Mouse (Mus musculus): ENCODE measurements around the gene Scgb2b24.

The Scgb2b24 gene

DNA sequence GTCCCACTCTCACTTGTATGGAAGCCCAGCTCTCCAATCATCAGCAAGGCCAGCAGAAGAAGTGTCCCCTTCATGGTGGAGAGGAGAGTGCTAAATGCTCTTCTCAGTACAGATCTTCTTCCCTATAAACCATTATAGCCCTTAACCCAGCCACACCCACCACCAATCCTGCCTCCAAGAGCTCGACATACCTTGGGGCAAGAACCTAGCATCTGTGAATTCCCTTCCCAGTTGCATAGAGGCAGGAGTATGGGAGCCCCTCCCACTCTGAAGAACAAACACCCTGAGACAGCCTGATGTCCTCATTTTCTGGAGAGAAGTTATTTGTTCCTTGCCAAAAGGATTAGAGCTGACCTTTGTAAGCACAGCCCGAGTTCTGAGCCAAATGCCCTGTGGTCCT is at the start of gene Scgb2b24:
TSS of gene Scgb2b24 (minus strand) at position 101 of the 400 bp plus-strand sequence.
- DNase-seq (ENCODE audit: extremely low spot score, low read depth, low spot score) = no peak

DNA sequence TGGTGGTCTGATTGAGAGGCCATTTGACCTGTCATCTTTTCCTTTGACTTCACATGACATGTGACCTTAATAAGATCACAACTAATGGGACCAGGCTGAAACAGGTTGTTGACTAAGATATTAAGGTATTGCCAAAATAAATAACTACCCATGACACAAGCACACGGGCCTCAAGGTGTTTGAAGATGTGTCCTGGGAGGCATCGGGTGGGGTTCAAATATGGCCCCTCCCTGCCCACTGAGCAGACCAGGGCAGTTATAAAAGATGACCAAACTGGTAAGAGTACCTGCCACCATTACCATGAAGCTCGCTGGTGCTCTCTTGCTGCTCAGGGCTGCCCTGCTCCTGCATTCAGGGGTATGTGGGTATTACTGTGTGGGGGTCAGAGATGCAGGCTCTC is 4.4 kb upstream of the Scgb2b24 start, which contains the start of gene Scgb1b24:
TSS of gene Scgb1b24 (plus strand) at position 301 of the 400 bp plus-strand sequence.
- DNase-seq (ENCODE audit: extremely low spot score, low read depth, low spot score) = no peak

DNA sequence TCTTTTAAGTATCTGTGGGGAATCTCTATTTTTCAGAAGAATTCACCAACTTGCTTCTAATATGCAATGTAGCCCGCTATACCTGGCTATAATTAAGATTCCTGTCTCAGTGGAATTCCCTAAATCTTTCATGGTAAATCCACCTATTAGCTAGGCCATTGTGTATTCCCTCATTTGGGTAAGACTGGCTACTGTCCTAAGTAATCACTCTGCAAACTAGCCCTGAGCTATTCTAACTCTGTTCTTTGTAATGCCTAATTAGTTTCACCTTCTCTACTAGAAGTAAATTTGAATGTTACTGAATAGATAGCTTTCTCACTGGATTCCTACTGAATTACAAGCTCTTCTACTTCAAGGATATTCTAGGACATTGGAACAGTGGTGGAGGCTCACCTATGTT is 49.2 kb downstream of the Scgb2b24 start:
- no peak for DNase-seq (ENCODE audit: extremely low spot score, low read depth, low spot score)
